9 mouse cellular contexts compared by ENCODE assay signal in genomic region chr11:42181426-42181825, GRCm38 (mm10). TPM values are rescaled to one million over a fixed set of nuclear protein-coding genes. Genes with fewer than 3 reads are reported as not detected.
DNase-seq lines count a peak whose midpoint lies in the region; ATAC-seq and TF ChIP-seq lines count a peak whose summit lies in the region.
"Had no signal": no experiment of that assay in that cellular context is flagged by ENCODE, and none has a peak within 500 bp of the region (broad histone marks: within the 10 kb centered on the region; RNA-seq: fewer than 3 reads in every experiment).

No protein-coding gene starts in this region.

- no peak for TF ChIP-seq CTCF in brain, embryonic 14.5 days (IDR thresholded peaks at IDR 0.05; ENCODE audit: borderline replicate concordance, extremely low read depth, insufficient read depth, insufficient read length)

- intact Hi-C loops in heart, postnatal 36 days (cut with DNase I): loop anchor here (5.0 kb wide), 1 partner anchor 241 kb away; no protein-coding TSS in a partner anchor

- no peaks in the 10 kb centered on the region for H3K9me3 ChIP-seq in heart, embryonic 12.5 days (replicated peaks)
- H3K9me3 ChIP-seq in forebrain, embryonic 12.5 days: no peaks in the 10 kb centered on the region
- H3K9me3 ChIP-seq in liver, embryonic 13.5 days (replicated peaks): no peaks in the 10 kb centered on the region

- no peak for ATAC-seq in heart, embryonic 12.5 days (ENCODE audit: insufficient number of reproducible peaks, low FRiP score)
- peak; percentile 13; the same call in 1 of the 2 replicates for ATAC-seq in forebrain, embryonic 12.5 days (ENCODE audit: low FRiP score)
- ATAC-seq in liver, embryonic 13.5 days (ENCODE audit: low read depth): no peak
- ATAC-seq in megakaryocyte, adult 5-6 weeks (ENCODE audit: poor library complexity, severe bottlenecking): no peak

- H3K4me1 ChIP-seq in heart, embryonic 12.5 days (replicated peaks): peaks cover 7% of the 10 kb centered on the region
- H3K4me1 ChIP-seq in forebrain, embryonic 12.5 days: peaks cover 13% of the 10 kb centered on the region
- no peaks in the 10 kb centered on the region for H3K4me1 ChIP-seq in liver, embryonic 13.5 days (replicated peaks)

- H3K27ac ChIP-seq in heart, embryonic 12.5 days (ENCODE audit: poor library complexity, severe bottlenecking): no peak overlapping the region
- no peak overlapping the region for H3K27ac ChIP-seq in forebrain, embryonic 12.5 days
- H3K27ac ChIP-seq in liver, embryonic 13.5 days: no peak overlapping the region
- H3K27ac ChIP-seq: liver, embryonic 14.5 days had no signal

- peak overlapping the region; percentile 77; the same call in 1 of the 2 replicates for H3K9ac ChIP-seq in heart, embryonic 12.5 days
- no peak overlapping the region for H3K9ac ChIP-seq in forebrain, embryonic 12.5 days
- no peak overlapping the region for H3K9ac ChIP-seq in liver, embryonic 13.5 days
- H3K9ac ChIP-seq: liver, embryonic 14.5 days had no signal

- H3K4me3 ChIP-seq in heart, embryonic 12.5 days: peak overlapping the region; percentile 70
- peak overlapping the region; percentile 57 for H3K4me3 ChIP-seq in forebrain, embryonic 12.5 days (replicated peaks)
- H3K4me3 ChIP-seq in liver, embryonic 13.5 days (replicated peaks): no peak overlapping the region

- no peak for TF ChIP-seq POLR2A in brain, embryonic 14.5 days (IDR thresholded peaks at IDR 0.05; ENCODE audit: borderline replicate concordance, extremely low read depth, insufficient read depth, insufficient read length, poor library complexity, severe bottlenecking)

- WGBS in heart, embryonic 12.5 days: 28% methylated on average over 5 of the region's 5 CpGs
- 12% methylated on average over 5 of the region's 5 CpGs for WGBS in forebrain, embryonic 12.5 days
- 19% methylated on average over 5 of the region's 5 CpGs for WGBS in liver, embryonic 13.5 days (ENCODE audit: insufficient replicate concordance)

- H3K27me3 ChIP-seq in heart, embryonic 12.5 days (replicated peaks): peaks cover 5% of the 10 kb centered on the region
- H3K27me3 ChIP-seq in forebrain, embryonic 12.5 days: peaks cover 23% of the 10 kb centered on the region
- peaks cover 29% of the 10 kb centered on the region for H3K27me3 ChIP-seq in liver, embryonic 13.5 days

- DNase-seq in heart, postnatal 36 days: no peak
- peak; percentile 53 for DNase-seq in brain, embryonic 14.5 days (ENCODE audit: low read depth)
- no peak for DNase-seq in liver, embryonic 13.5 days
- no peak for DNase-seq in adrenal gland, postnatal 36 days
- DNase-seq in ovary, adult 18-20 months (ENCODE audit: low spot score): no peak

- H3K4me2 ChIP-seq in heart, embryonic 12.5 days: peak overlapping the region; percentile 96
- peak overlapping the region; percentile 81 for H3K4me2 ChIP-seq in forebrain, embryonic 12.5 days
- peak overlapping the region; percentile 55; the same call in 1 of the 2 replicates for H3K4me2 ChIP-seq in liver, embryonic 13.5 days

- no peaks in the 10 kb centered on the region for H3K36me3 ChIP-seq in heart, embryonic 12.5 days
- H3K36me3 ChIP-seq in forebrain, embryonic 12.5 days (replicated peaks): no peaks in the 10 kb centered on the region
- H3K36me3 ChIP-seq in liver, embryonic 13.5 days: no peaks in the 10 kb centered on the region

RNA-seq across cellular contexts. Expression of gene Gabra1, which starts 1.3 kb away (rescaled TPM):
- polyA plus RNA-seq in heart, embryonic 12.5 days (2016; fragmentation: Nextera tagmentation; extraction: Ambion mirVana): 0.95 and 2.4 TPM in 2 replicates
- 1 to 10 TPM in 1 of 2 experiments, under 1 TPM in 1; 0.98 to 2.2 TPM for total RNA-seq in heart, postnatal 36 days (2021)
- 9.5 and 12.7 TPM in 2 replicates for polyA plus RNA-seq in brain, embryonic 14.5 days (2012; rRNA removed)
- polyA plus RNA-seq in forebrain, embryonic 12.5 days (2016; fragmentation: Nextera tagmentation; extraction: Ambion mirVana): 1.9 and 2.3 TPM in 2 replicates
- 0.20 and 0.22 TPM in 2 replicates for polyA plus RNA-seq in liver, embryonic 13.5 days (2015; fragmentation: Nextera tagmentation; extraction: Ambion mirVana)
- total RNA-seq in adrenal gland, postnatal 36 days (2021): under 1 TPM in 1 of 2 experiments, not detected in 1; 0.33 TPM
- total RNA-seq in megakaryocyte, adult 5-6 weeks (2015): not detected in 2 replicates
- not detected in 2 replicates for total RNA-seq in megakaryocyte, adult 5-6 weeks (2017)
